Mouse (Mus musculus) thymus, adult 2 months (tissue): ENCODE data around the gene Smg6.

Source experiments
- CTCF ChIP-seq: fragments of 200-500 bp; IDR thresholded peaks from 2 replicates; pipeline ENCODE4 v1.5.1; 2012; ENCODE audit warnings: mild to moderate bottlenecking, control low read depth, low read length, moderate library complexity, borderline replicate concordance; ENCODE audit not compliant: control insufficient read depth, poor library complexity, insufficient read depth; ENCODE audit errors: extremely low read depth
- POLR2A ChIP-seq: fragments of 200-500 bp; IDR thresholded peaks from 2 replicates; pipeline ENCODE4 v1.6.1; 2012; ENCODE audit warnings: mild to moderate bottlenecking, low read length, control low read depth, moderate library complexity; ENCODE audit not compliant: control insufficient read depth, poor library complexity, insufficient read depth; ENCODE audit errors: extremely low read depth

- TF ChIP-seq POLR2A (no peak), CTCF (no peak)
Measured at GRCm38 (mm10) chr11:74991290-74991689, 65.7 kb downstream of the Smg6 start.
